Mouse (Mus musculus) central nervous system, embryonic 11.5 days (tissue): Measurements from ENCODE around the gene Ccdc88a. TPM values are rescaled to one million over a fixed set of nuclear protein-coding genes. Genes with fewer than 3 reads are reported as not detected.

Source experiments
- polyA plus RNA-seq: library from polyadenylated mRNA; depleted of rRNA; stranded (reverse); fragments of >200 nt; gene quantifications from 2 replicates; pipeline ENCODE4 v1.2.3, GENCODE M21; 2012; rRNA removed

Gene Ccdc88a
- polyA plus RNA-seq, result 16.9 and 24.1 TPM in 2 replicates

GRCm38 (mm10) chr11:29373396-29374273 is at the start of gene Ccdc88a:
Gene Ccdc88a, plus strand, starts transcription at chr11:29373658.

GRCm38 (mm10) chr11:29514682-29515412 is 141.4 kb downstream of the Ccdc88a start, which contains the start of gene Prorsd1:
Gene Prorsd1, minus strand, starts transcription at chr11:29515033.

GRCm38 (mm10) chr11:29525988-29526794 is 152.7 kb downstream of the Ccdc88a start, which contains the start of gene Mtif2:
Gene Mtif2, plus strand, starts transcription at chr11:29526408.

GRCm38 (mm10) chr11:29547752-29548503 is 174.5 kb downstream of the Ccdc88a start, which contains the start of the genes Clhc1 and Rps27a:
Gene Clhc1, plus strand, starts transcription at chr11:29547950.
Gene Rps27a, minus strand, starts transcription at chr11:29548109.

Other genes starting within 250 kb of the Ccdc88a start
- gene Pnpt1, start 242.9 kb upstream of the Ccdc88a start, polyA plus RNA-seq, result 25.0 and 37.2 TPM in 2 replicates
- 35.6 and 49.5 TPM in 2 replicates for gene Ppp4r3b, start 200.8 kb upstream of the Ccdc88a start, polyA plus RNA-seq
- gene Cfap36, start 126.2 kb upstream of the Ccdc88a start, polyA plus RNA-seq, result 35.9 and 67.5 TPM in 2 replicates
- 10.5 and 14.5 TPM in 2 replicates for gene Prorsd1, start 141.4 kb downstream of the Ccdc88a start, polyA plus RNA-seq
- 35.5 and 44.7 TPM in 2 replicates for gene Mtif2, start 152.8 kb downstream of the Ccdc88a start, polyA plus RNA-seq
- 0.29 and 0.39 TPM in 2 replicates for gene Clhc1, start 174.3 kb downstream of the Ccdc88a start, polyA plus RNA-seq
- gene Rps27a, start 174.5 kb downstream of the Ccdc88a start, polyA plus RNA-seq, result 1,805 and 1,897 TPM in 2 replicates